Mouse (Mus musculus): ENCODE measurements at regions not wholly inside any gene's neighbourhood (a gene's known extent, or its start where the extent isn't known, plus 50 kb on each side); places are given as distances from the start of the nearest gene placed in this dataset.

- no peak for DNase-seq (ENCODE audit: low read depth, low spot score)
These were observed 186.1 kb upstream of the Hand2 start for GRCm38 (mm10) chr8:57134726-57135125.

- no peak for DNase-seq (ENCODE audit: low read depth, low spot score)
These were observed 172.7 kb upstream of the Hand2 start for GRCm38 (mm10) chr8:57148036-57148435.

GRCm38 (mm10) chr8:57191153-57191552 lies 129.6 kb upstream of the Hand2 start:
- no peak for DNase-seq (ENCODE audit: low read depth, low spot score)

GRCm38 (mm10) chr8:57200280-57200679 lies 120.5 kb upstream of the Hand2 start:
- DNase-seq (ENCODE audit: low read depth, low spot score), result no peak

- no peak for DNase-seq (ENCODE audit: low read depth, low spot score)
These were observed 111.2 kb upstream of the Hand2 start for GRCm38 (mm10) chr8:57209584-57209983.

GRCm38 (mm10) chr8:57213066-57213465 lies 107.7 kb upstream of the Hand2 start:
- DNase-seq (ENCODE audit: low read depth, low spot score), result no peak

- no peak for DNase-seq (ENCODE audit: low read depth, low spot score)
These were observed 106.5 kb upstream of the Hand2 start for GRCm38 (mm10) chr8:57213982-57214930.

GRCm38 (mm10) chr8:57230594-57230993 lies 90.2 kb upstream of the Hand2 start:
- no peak for DNase-seq (ENCODE audit: low read depth, low spot score)

- DNase-seq (ENCODE audit: low read depth, low spot score), result no peak
These were observed 78.5 kb upstream of the Hand2 start for GRCm38 (mm10) chr8:57242301-57242700.

- no peak for DNase-seq (ENCODE audit: low read depth, low spot score)
These were observed 71.7 kb upstream of the Hand2 start for GRCm38 (mm10) chr8:57249061-57249460.

Measured in A20 (cell line).